Mouse (Mus musculus): Measurements from ENCODE around the gene Ramp3.

DNA sequence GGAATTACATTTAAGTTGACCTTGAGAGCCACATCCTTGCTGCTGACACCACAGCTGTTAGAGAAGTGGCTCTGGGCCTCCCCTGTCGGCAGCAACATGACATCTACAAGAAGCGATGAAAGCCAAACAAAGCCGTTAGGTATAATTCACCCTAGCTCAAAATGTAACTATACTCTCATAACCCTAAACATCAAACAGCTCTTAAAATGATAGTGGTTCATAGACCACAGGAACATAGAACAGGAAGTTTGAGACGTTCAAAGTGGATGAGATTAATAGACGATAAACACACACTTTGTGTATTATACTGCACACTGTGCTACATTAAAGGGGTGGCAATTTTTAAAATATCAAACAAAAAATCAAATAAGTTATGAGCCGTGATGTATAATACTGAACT, 46.5 kb downstream of the Ramp3 start:
- TF ChIP-seq POLR2A (IDR thresholded peaks at IDR 0.05; ENCODE audit: low read depth, low read length) (no peak), CTCF (IDR thresholded peaks at IDR 0.05; ENCODE audit: extremely low read depth, insufficient read length, insufficient replicate concordance, low read depth, low read length) (no peak)
